Mouse (Mus musculus): Measurements from ENCODE around the gene Noxa1. TPM values are rescaled to one million over a fixed set of nuclear protein-coding genes. Genes with fewer than 3 reads are reported as not detected.

Noxa1 gene
- not detected for polyA plus RNA-seq (2015; fragmentation: Illumina TruSeq; extraction: RNeasy Lipid Tissue Mini Kit (QIAGEN cat#74804); ENCODE audit: insufficient read depth, low replicate concordance)

DNA sequence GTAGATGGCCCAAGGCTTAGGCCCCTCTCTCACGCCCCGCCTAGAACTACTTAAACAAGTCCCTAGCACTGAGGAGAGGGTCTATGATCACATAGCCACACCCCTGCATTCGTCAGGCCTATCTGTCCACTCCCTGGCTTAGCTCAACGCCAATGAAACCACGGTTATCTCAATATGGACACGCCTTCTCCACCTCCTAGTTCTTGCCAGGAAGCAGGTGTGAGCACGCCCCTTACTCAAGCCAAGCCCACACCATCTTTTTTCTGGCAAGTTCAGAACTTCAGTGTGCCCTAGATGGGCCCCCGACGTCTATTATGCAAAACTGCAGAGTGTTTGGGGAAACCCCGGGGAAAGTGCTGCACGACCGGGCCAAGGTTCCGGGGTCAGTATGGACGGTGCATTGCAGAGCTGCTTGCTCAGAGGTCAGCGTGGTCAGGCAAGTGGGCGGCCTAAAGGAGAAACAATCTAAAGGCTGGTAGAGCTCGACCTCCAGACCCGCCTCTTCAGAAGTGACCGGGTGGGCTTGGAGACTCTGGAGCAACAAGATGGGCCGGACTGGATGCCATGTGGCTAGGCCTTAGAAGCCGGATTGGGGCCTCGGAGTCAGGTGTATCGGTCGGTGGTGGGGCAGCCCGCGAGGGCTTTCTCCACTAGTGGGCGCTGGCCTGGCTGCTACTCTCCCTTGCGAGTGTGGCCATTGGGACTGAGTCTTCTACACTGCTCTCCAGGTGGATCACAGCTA, at the start of gene Noxa1:
Noxa1 (minus strand) TSS at position 41 of the 742 bp plus-strand sequence.

DNA sequence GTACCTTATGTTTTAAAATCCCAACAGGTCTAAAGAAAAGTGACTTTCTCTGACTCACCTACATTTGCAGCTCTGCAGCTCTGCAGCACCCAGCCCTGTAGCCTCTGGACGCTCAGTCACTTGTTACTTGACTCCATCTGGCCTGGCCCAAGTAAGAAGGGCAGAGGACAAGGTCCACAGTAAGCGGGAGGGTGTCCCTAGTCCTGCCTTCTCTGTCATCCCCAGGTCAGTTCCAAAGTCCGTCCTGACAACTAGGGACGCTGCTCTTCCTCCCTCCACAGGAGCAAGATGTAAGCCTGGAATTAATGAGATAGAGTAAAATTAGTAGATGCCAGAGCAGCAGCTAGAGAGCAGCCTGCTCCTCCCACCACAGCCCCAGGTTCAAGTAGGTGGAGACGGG, 14.9 kb downstream of the Noxa1 start, which contains the start of gene Entpd8:
Entpd8 (plus strand) TSS at position 229 of the 400 bp plus-strand sequence.

DNA sequence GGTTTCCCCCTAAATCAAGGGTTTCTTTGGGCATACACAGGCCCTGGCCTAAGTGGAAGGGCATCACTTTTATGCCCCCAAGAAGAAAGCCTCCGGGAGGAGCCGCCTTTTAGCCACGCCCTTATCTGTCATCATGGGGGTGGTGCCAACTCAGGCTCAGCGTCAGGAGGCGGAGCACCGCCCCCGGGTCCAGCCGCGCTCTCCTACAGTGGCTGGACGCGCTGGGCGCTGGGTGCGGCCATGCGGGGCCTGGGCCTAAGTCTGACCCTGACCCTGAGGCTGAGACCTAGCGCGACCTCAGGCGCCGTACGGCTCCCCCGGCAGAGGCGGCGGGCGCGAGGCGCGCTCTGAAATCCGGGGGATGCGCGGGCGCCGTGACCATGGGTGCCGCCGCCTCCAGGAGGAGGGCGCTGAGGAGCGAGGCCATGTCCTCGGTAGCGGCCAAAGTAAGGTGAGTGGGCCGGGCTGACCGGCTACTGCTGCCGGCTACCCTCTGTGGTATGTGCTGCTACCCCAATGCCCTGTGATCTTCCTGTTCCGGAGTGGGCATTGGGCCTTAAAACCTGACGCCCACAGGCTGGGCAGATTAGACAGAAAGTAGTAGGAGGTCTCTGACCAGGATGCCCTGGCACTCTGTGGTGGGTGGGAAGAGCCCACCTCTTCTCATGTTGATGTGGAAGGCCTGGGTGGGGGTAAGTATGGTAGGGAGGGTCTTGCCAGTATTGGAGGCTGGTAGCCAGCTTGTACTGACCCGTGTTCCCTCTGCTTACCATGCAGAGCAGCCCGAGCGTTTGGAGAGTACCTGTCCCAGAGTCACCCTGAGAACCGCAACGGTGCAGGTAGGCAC, 40.5 kb downstream of the Noxa1 start, which contains the start of gene Nsmf:
Nsmf (plus strand) TSS at position 135 of the 847 bp plus-strand sequence.

Other genes starting within 250 kb of the Noxa1 start
- gene Ehmt1, start 175.5 kb downstream of the Noxa1 start, polyA plus RNA-seq (2015; fragmentation: Illumina TruSeq; extraction: RNeasy Lipid Tissue Mini Kit (QIAGEN cat#74804); ENCODE audit: insufficient read depth, low replicate concordance) = 40.7 TPM
- 90.3 TPM for gene Arrdc1, start 159.9 kb downstream of the Noxa1 start, polyA plus RNA-seq (2015; fragmentation: Illumina TruSeq; extraction: RNeasy Lipid Tissue Mini Kit (QIAGEN cat#74804); ENCODE audit: insufficient read depth, low replicate concordance)
- gene Zmynd19, start 145.4 kb downstream of the Noxa1 start, polyA plus RNA-seq (2015; fragmentation: Illumina TruSeq; extraction: RNeasy Lipid Tissue Mini Kit (QIAGEN cat#74804); ENCODE audit: insufficient read depth, low replicate concordance) = 14.0 TPM
- 22.9 TPM for gene Dph7, start 132.7 kb downstream of the Noxa1 start, polyA plus RNA-seq (2015; fragmentation: Illumina TruSeq; extraction: RNeasy Lipid Tissue Mini Kit (QIAGEN cat#74804); ENCODE audit: insufficient read depth, low replicate concordance)
- 39.9 TPM for gene Mrpl41, start 120.1 kb downstream of the Noxa1 start, polyA plus RNA-seq (2015; fragmentation: Illumina TruSeq; extraction: RNeasy Lipid Tissue Mini Kit (QIAGEN cat#74804); ENCODE audit: insufficient read depth, low replicate concordance)
- gene Pnpla7, start 119.1 kb downstream of the Noxa1 start, polyA plus RNA-seq (2015; fragmentation: Illumina TruSeq; extraction: RNeasy Lipid Tissue Mini Kit (QIAGEN cat#74804); ENCODE audit: insufficient read depth, low replicate concordance) = 59.7 TPM
- gene Nsmf, start 40.8 kb downstream of the Noxa1 start, polyA plus RNA-seq (2015; fragmentation: Illumina TruSeq; extraction: RNeasy Lipid Tissue Mini Kit (QIAGEN cat#74804); ENCODE audit: insufficient read depth, low replicate concordance) = 15.8 TPM
- not detected for gene Entpd8, start 14.8 kb downstream of the Noxa1 start, polyA plus RNA-seq (2015; fragmentation: Illumina TruSeq; extraction: RNeasy Lipid Tissue Mini Kit (QIAGEN cat#74804); ENCODE audit: insufficient read depth, low replicate concordance)
- 4.6 TPM for gene Nrarp, start 85.6 kb upstream of the Noxa1 start, polyA plus RNA-seq (2015; fragmentation: Illumina TruSeq; extraction: RNeasy Lipid Tissue Mini Kit (QIAGEN cat#74804); ENCODE audit: insufficient read depth, low replicate concordance)
- 31.7 TPM for gene Tor4a, start 101.7 kb upstream of the Noxa1 start, polyA plus RNA-seq (2015; fragmentation: Illumina TruSeq; extraction: RNeasy Lipid Tissue Mini Kit (QIAGEN cat#74804); ENCODE audit: insufficient read depth, low replicate concordance)
- gene Nelfb, start 116.3 kb upstream of the Noxa1 start, polyA plus RNA-seq (2015; fragmentation: Illumina TruSeq; extraction: RNeasy Lipid Tissue Mini Kit (QIAGEN cat#74804); ENCODE audit: insufficient read depth, low replicate concordance) = 52.5 TPM
- gene Stpg3, start 119.5 kb upstream of the Noxa1 start, polyA plus RNA-seq (2015; fragmentation: Illumina TruSeq; extraction: RNeasy Lipid Tissue Mini Kit (QIAGEN cat#74804); ENCODE audit: insufficient read depth, low replicate concordance) = not detected
- gene Fam166a, start 123.6 kb upstream of the Noxa1 start, polyA plus RNA-seq (2015; fragmentation: Illumina TruSeq; extraction: RNeasy Lipid Tissue Mini Kit (QIAGEN cat#74804); ENCODE audit: insufficient read depth, low replicate concordance) = not detected
- 108 TPM for gene Tubb4b, start 129.6 kb upstream of the Noxa1 start, polyA plus RNA-seq (2015; fragmentation: Illumina TruSeq; extraction: RNeasy Lipid Tissue Mini Kit (QIAGEN cat#74804); ENCODE audit: insufficient read depth, low replicate concordance)
- not detected for gene Slc34a3, start 139.2 kb upstream of the Noxa1 start, polyA plus RNA-seq (2015; fragmentation: Illumina TruSeq; extraction: RNeasy Lipid Tissue Mini Kit (QIAGEN cat#74804); ENCODE audit: insufficient read depth, low replicate concordance)
- not detected for gene Rnf224, start 141.6 kb upstream of the Noxa1 start, polyA plus RNA-seq (2015; fragmentation: Illumina TruSeq; extraction: RNeasy Lipid Tissue Mini Kit (QIAGEN cat#74804); ENCODE audit: insufficient read depth, low replicate concordance)
- 0.18 TPM for gene Rnf208, start 147.1 kb upstream of the Noxa1 start, polyA plus RNA-seq (2015; fragmentation: Illumina TruSeq; extraction: RNeasy Lipid Tissue Mini Kit (QIAGEN cat#74804); ENCODE audit: insufficient read depth, low replicate concordance)
- gene Cysrt1, start 147.3 kb upstream of the Noxa1 start, polyA plus RNA-seq (2015; fragmentation: Illumina TruSeq; extraction: RNeasy Lipid Tissue Mini Kit (QIAGEN cat#74804); ENCODE audit: insufficient read depth, low replicate concordance) = not detected
- 8.7 TPM for gene AL732309.1, start 151.7 kb upstream of the Noxa1 start, polyA plus RNA-seq (2015; fragmentation: Illumina TruSeq; extraction: RNeasy Lipid Tissue Mini Kit (QIAGEN cat#74804); ENCODE audit: insufficient read depth, low replicate concordance)
- gene Tmem203, start 160.3 kb upstream of the Noxa1 start, polyA plus RNA-seq (2015; fragmentation: Illumina TruSeq; extraction: RNeasy Lipid Tissue Mini Kit (QIAGEN cat#74804); ENCODE audit: insufficient read depth, low replicate concordance) = 3.6 TPM
- gene Tprn, start 167.5 kb upstream of the Noxa1 start, polyA plus RNA-seq (2015; fragmentation: Illumina TruSeq; extraction: RNeasy Lipid Tissue Mini Kit (QIAGEN cat#74804); ENCODE audit: insufficient read depth, low replicate concordance) = 5.7 TPM
- gene Ssna1, start 177.3 kb upstream of the Noxa1 start, polyA plus RNA-seq (2015; fragmentation: Illumina TruSeq; extraction: RNeasy Lipid Tissue Mini Kit (QIAGEN cat#74804); ENCODE audit: insufficient read depth, low replicate concordance) = 30.6 TPM
- 58.0 TPM for gene Anapc2, start 177.3 kb upstream of the Noxa1 start, polyA plus RNA-seq (2015; fragmentation: Illumina TruSeq; extraction: RNeasy Lipid Tissue Mini Kit (QIAGEN cat#74804); ENCODE audit: insufficient read depth, low replicate concordance)
- not detected for gene Tmem210, start 193.0 kb upstream of the Noxa1 start, polyA plus RNA-seq (2015; fragmentation: Illumina TruSeq; extraction: RNeasy Lipid Tissue Mini Kit (QIAGEN cat#74804); ENCODE audit: insufficient read depth, low replicate concordance)
- gene Lrrc26, start 194.8 kb upstream of the Noxa1 start, polyA plus RNA-seq (2015; fragmentation: Illumina TruSeq; extraction: RNeasy Lipid Tissue Mini Kit (QIAGEN cat#74804); ENCODE audit: insufficient read depth, low replicate concordance) = not detected
- gene Grin1, start 224.0 kb upstream of the Noxa1 start, polyA plus RNA-seq (2015; fragmentation: Illumina TruSeq; extraction: RNeasy Lipid Tissue Mini Kit (QIAGEN cat#74804); ENCODE audit: insufficient read depth, low replicate concordance) = not detected
- 62.7 TPM for gene Man1b1, start 237.2 kb upstream of the Noxa1 start, polyA plus RNA-seq (2015; fragmentation: Illumina TruSeq; extraction: RNeasy Lipid Tissue Mini Kit (QIAGEN cat#74804); ENCODE audit: insufficient read depth, low replicate concordance)